Mouse (Mus musculus): ENCODE measurements around the gene Defb28.

The Defb28 gene

DNA sequence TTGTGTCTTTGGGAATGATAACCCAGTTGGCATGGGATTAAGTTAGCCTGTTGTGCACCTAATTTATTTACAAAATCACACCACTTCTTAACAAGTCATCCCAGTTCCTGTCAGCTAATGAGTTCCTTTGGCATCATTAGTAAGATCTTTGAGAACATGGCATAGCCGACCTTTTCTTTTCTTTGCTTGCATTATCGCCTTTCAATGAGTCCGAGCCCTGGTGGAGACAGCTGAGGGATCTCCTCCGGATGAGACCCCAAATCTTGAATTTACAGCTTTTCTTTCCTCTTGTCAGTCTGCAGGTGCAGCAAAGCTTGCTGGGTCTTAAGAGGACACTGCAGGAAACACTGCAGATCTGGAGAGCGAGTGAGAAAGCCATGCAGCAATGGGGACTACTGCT is 51.0 kb downstream of the Defb28 start, which contains the start of gene Gm17416:
Gene Gm17416 (plus strand): TSS at position 301 of the 400 bp plus-strand sequence.
- DNase-seq (ENCODE audit: low spot score): no peak

DNA sequence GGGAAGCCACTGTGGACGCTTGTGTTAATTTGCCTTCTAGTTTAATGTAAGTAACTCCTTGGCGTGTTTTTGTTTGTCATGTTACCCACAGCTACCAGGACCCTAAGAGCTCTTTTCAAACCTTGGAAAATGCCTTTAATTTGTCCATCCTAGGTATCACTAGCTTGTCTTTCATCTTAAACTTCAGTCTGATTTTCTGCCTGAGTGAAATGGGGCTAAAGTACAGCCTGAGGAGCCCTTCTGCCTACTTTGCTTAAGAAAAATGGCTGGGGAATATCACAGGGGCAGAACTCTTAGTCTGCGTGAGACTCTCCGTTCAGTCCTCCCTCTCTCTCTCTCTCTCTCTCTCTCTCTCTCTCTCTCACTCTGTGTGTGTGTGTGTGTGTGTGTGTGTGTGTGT is 51.8 kb downstream of the Defb28 start:
- no peak for DNase-seq (ENCODE audit: low spot score)

DNA sequence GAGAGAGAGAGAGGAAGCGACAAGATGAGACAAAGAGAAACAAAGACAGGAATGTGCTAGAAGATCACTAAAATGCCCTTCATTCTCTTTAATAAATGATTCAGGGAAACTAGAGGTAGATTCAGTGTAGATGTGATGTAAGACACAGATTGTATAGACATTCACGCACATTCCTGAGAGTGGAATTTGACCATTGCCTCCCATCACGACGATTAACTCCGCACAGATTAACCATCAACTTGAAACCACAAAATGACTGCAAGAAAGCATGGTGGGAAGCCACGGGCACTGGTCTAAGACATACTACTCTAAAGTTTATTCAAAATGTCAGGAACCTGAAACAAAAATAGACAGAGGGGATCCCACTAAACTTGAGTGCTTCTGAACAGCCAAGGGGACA is 52.3 kb downstream of the Defb28 start:
- DNase-seq (ENCODE audit: low spot score): no peak
